Comparison of ENCODE assay signal across 12 mouse cellular contexts in the genomic region with DNA sequence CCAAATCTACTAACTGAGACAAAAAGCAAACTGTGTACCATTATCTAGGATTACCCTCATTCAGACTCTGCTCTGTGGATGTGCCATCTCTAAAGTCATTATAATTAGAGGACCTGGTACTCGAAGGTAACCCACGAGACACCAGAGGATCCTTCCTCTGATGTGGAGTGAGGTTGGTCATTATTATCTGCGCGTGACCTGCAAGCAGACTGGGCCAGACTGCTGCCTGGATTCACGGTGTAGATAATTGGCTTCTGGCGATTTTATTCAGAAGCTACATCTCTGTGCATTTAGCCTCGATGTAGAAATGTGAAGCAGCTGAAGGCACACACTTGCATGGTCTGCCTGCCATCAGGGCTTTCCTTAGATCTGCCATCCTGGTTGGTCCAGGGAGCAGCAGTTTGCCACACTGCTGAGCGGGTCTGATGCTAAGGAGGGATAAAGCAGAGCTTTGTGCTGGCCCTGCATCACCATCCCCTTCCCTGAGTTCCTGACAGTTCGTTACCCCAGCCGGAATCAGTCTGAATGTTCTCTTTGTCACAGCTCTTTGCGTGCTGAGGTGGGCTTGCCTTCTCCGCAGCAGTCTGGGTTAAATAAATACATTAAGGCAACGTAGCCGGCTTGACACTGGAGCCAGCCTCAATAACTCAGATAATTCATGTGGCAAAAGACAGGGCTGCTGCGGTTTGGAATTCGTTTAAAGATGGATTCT.
A peak's percentile ranks its signal among the peaks of the same experiment; 100 is the strongest.
DNase-seq lines count a peak whose midpoint lies in the region; ATAC-seq lines count a peak whose summit lies in the region.
"Had no signal": no experiment of that assay in that cellular context is flagged by ENCODE, and none has a peak within 500 bp of the region (broad histone marks: within the 10 kb centered on the region; RNA-seq: fewer than 3 reads in every experiment).

No protein-coding gene starts in this region.

- H3K36me3 ChIP-seq in heart, embryonic 12.5 days: no peaks in the 10 kb centered on the region
- no peaks in the 10 kb centered on the region for H3K36me3 ChIP-seq in forebrain, embryonic 13.5 days (ENCODE audit: poor library complexity, severe bottlenecking)
- H3K36me3 ChIP-seq in limb, embryonic 11.5 days (ENCODE audit: control insufficient read depth, insufficient read depth, low read length): no peaks in the 10 kb centered on the region
- H3K36me3 ChIP-seq in neural tube, embryonic 15.5 days: no peaks in the 10 kb centered on the region

- H3K4me2 ChIP-seq in heart, embryonic 12.5 days: no peak overlapping the region
- peak overlapping the region; percentile 40 for H3K4me2 ChIP-seq in forebrain, embryonic 13.5 days
- no peak overlapping the region for H3K4me2 ChIP-seq in limb, embryonic 11.5 days (ENCODE audit: low read depth, severe bottlenecking)
- H3K4me2 ChIP-seq in neural tube, embryonic 15.5 days: peak overlapping the region; percentile 13; the same call in 1 of the 2 replicates

- no peaks in the 10 kb centered on the region for H3K27me3 ChIP-seq in heart, embryonic 12.5 days (replicated peaks)
- no peaks in the 10 kb centered on the region for H3K27me3 ChIP-seq in forebrain, embryonic 13.5 days
- no peaks in the 10 kb centered on the region for H3K27me3 ChIP-seq in limb, embryonic 11.5 days (ENCODE audit: control insufficient read depth, insufficient read depth, low read length)
- H3K27me3 ChIP-seq in neural tube, embryonic 15.5 days (replicated peaks): no peaks in the 10 kb centered on the region

- peaks cover 8% of the 10 kb centered on the region; the same call in 1 of the 2 replicates for H3K9me3 ChIP-seq in heart, embryonic 12.5 days (replicated peaks)
- H3K9me3 ChIP-seq in forebrain, embryonic 13.5 days (replicated peaks): peaks cover 9% of the 10 kb centered on the region; the same call in 1 of the 2 replicates
- 0 out of 2 replicates have a peak, but pooled peaks cover 4% of the 10 kb centered on the region for H3K9me3 ChIP-seq in limb, embryonic 11.5 days (ENCODE audit: control insufficient read depth, low read length)
- peaks cover 5% of the 10 kb centered on the region; the same call in 1 of the 2 replicates for H3K9me3 ChIP-seq in neural tube, embryonic 15.5 days (replicated peaks)

- DNase-seq in heart, adult 11 months: peak; percentile 74
- peak; percentile 51 for DNase-seq in limb, embryonic 11.5 days (ENCODE audit: low spot score)
- no peak for DNase-seq in T-cell, adult 2 months (ENCODE audit: low spot score)
- DNase-seq in frontal cortex, postnatal 14 days (ENCODE audit: low spot score in 2 of 2): no peak
- DNase-seq in right cerebral cortex, postnatal 36 days (ENCODE audit: low spot score in 2 of 2): no peak
- DNase-seq: cerebellum, adult 18-20 months; kidney, adult 11 months; lung, adult 18-20 months; thymus, postnatal 14 days had no signal

- WGBS in heart, embryonic 12.5 days: 57% methylated on average over 16 of the region's 16 CpGs
- WGBS in forebrain, embryonic 13.5 days: 16% methylated on average over 16 of the region's 16 CpGs
- WGBS in limb, embryonic 11.5 days: 55% methylated on average over 16 of the region's 16 CpGs
- WGBS in neural tube, embryonic 15.5 days: 20% methylated on average over 16 of the region's 16 CpGs

- no peak for ATAC-seq in heart, embryonic 12.5 days (ENCODE audit: insufficient number of reproducible peaks, low FRiP score)
- peak; percentile 75 for ATAC-seq in forebrain, embryonic 13.5 days
- no peak for ATAC-seq in limb, embryonic 11.5 days (ENCODE audit: insufficient number of reproducible peaks, low FRiP score, low TSS enrichment, low read depth)
- no peak; the same call in 1 of the 2 replicates for ATAC-seq in neural tube, embryonic 15.5 days (ENCODE audit: low FRiP score)

- no peaks in the 10 kb centered on the region; the same call in 1 of the 2 replicates for H3K4me1 ChIP-seq in heart, embryonic 12.5 days (replicated peaks)
- peaks cover 14% of the 10 kb centered on the region for H3K4me1 ChIP-seq in forebrain, embryonic 13.5 days
- H3K4me1 ChIP-seq in limb, embryonic 11.5 days (ENCODE audit: control insufficient read depth, insufficient read depth, low read length): 0 out of 2 replicates have a peak, but pooled peaks cover 2% of the 10 kb centered on the region
- H3K4me1 ChIP-seq in neural tube, embryonic 15.5 days: peaks cover 12% of the 10 kb centered on the region

- H3K27ac ChIP-seq in heart, embryonic 12.5 days (ENCODE audit: poor library complexity, severe bottlenecking): no peak overlapping the region; the same call in 1 of the 2 replicates
- H3K27ac ChIP-seq in forebrain, embryonic 13.5 days: peak overlapping the region; percentile 48
- peak overlapping the region; percentile 31; the same call in 1 of the 2 replicates for H3K27ac ChIP-seq in limb, embryonic 11.5 days (replicated peaks; ENCODE audit: low read depth, low read length)
- H3K27ac ChIP-seq in neural tube, embryonic 15.5 days (replicated peaks): peak overlapping the region; percentile 43

- no peak overlapping the region for H3K4me3 ChIP-seq in heart, embryonic 12.5 days
- H3K4me3 ChIP-seq in forebrain, embryonic 13.5 days: no peak overlapping the region
- no peak overlapping the region for H3K4me3 ChIP-seq in limb, embryonic 11.5 days (ENCODE audit: low read depth, low read length)
- no peak overlapping the region for H3K4me3 ChIP-seq in neural tube, embryonic 15.5 days (replicated peaks)

- H3K9ac ChIP-seq in heart, embryonic 12.5 days: no peak overlapping the region
- peak overlapping the region; percentile 43; the same call in 1 of the 2 replicates for H3K9ac ChIP-seq in forebrain, embryonic 13.5 days
- no peak overlapping the region for H3K9ac ChIP-seq in limb, embryonic 11.5 days (ENCODE audit: low read length)
- H3K9ac ChIP-seq in neural tube, embryonic 15.5 days (replicated peaks): no peak overlapping the region

Comparison
In these comparisons a context has a peak if more than half of its experiments do, and no peak if none do; other contexts are left out.
1. DNase-seq: peak in heart, adult 11 months (single experiment) and limb, embryonic 11.5 days (single experiment); none in T-cell, adult 2 months (single experiment), frontal cortex, postnatal 14 days (0 of 2) and right cerebral cortex, postnatal 36 days (0 of 2).
2. H3K4me2 ChIP-seq: peak in forebrain, embryonic 13.5 days (single experiment) and neural tube, embryonic 15.5 days (single experiment); none in heart, embryonic 12.5 days (single experiment) and limb, embryonic 11.5 days (single experiment).